Mouse (Mus musculus): ENCODE data around the gene Kcnmb2.

Kcnmb2 gene

DNA sequence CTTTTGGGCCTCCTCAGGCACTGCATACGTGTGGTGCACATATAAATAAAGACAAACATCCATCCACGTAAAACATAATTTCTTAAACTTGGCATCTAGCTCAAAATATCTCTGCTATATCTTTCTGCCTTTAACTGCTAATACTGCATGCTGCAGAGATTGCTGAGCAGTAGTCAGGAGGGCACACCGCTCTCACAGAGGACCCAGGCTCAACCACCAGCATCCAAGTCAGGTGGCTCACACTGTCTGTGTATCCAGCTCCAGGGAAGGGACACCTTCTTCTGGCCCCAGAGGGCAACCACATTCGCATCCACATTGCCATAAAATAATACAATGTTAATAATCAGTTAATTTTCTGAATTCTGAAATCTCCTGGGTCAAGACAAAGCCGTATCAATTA lies 241.9 kb downstream of the Kcnmb2 start:
- no peak for DNase-seq (ENCODE audit: low spot score in 2 of 2)

DNA sequence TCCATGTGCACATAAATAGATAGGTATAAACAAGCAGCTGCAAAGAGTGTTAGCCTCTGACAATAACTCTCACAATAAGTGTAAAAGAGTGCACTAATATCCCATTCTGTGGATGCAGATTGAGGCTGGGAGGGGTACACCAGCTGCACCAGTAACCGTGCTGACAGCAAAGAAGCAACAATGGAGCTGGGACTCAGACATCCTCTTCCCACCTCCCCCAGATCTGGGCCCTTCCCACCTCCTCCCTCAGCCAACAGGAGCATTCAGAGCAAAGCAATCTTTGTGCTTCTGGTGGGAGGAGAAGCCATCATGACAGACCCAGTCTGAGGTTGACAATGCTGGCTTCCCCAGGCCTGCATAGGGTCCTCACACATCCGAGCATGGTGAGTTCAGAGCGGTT lies 242.3 kb downstream of the Kcnmb2 start:
- DNase-seq (ENCODE audit: low spot score in 2 of 2) = no peak

DNA sequence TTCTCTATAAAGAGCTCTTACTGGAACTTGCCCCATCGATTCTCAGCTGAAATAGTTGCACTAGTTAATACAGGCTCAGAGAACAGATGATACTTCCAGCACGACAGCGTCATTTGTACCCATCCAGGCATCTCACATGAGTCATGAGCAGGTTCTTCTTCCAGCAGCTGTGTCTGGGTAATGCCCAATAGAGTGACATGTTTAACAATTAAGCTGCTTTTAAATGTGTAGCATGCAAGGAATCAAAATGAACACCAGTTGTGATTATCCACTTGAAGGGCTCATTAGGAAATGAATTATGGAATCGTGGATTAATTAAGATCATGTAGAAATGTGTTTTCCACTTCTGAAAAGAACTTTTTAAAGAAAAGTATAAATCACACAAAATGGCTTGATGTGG lies 245.4 kb downstream of the Kcnmb2 start:
- no peak for DNase-seq (ENCODE audit: low spot score in 2 of 2)

DNA sequence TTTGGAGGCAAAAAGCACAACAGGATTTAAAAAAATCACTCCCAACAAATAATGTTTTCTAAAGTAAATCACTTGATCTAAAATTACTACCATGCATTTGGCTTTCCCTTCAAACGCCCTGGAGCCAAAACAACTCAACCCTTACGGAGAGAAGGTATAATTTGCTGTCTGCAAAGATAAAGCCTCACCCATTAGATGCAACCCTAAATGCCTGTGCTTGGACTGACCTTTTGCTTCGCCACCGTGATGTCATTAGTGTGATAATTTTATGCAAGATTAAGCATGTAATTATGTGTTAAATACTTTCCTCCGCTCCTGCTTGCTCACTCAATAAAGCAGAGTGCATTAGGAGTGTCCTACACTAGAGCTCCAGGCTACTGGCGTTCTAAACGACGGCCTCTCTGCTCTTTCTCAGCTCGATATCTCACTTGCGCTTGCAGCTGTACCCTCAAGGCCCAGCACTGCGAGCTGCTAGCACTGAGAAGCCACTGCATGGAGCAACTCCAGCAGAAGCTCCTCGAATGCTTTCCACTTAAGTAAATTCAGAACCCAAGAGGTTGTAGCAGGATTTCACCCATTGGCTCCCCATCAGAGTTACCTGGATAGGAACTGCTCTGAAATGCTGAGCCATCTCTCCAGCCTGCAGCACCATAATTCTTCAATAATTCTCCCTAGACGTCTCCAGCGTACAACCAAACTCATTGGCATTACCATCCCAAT lies 247.7 kb downstream of the Kcnmb2 start:
- DNase-seq (ENCODE audit: low spot score in 2 of 2) = no peak

DNA sequence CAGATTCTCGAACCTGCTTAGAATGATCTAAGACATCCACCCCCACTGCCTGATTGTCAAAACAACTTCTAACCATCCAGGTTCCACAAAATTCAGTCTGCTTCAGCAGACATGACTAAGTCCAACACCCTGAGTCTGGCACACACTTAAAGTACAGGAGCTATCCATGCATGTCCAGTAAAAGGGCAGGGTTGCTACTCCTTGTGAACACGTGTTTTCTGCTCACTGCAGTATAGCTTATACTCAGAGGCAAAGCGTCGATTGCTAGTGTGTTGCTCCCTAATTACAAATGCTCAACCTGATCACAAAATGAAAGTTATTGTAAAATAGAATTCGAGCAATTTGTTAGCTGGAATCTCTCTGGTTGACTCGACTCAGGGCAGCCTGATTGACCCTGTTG lies 278.2 kb downstream of the Kcnmb2 start:
- no peak for DNase-seq (ENCODE audit: low spot score in 2 of 2)

DNA sequence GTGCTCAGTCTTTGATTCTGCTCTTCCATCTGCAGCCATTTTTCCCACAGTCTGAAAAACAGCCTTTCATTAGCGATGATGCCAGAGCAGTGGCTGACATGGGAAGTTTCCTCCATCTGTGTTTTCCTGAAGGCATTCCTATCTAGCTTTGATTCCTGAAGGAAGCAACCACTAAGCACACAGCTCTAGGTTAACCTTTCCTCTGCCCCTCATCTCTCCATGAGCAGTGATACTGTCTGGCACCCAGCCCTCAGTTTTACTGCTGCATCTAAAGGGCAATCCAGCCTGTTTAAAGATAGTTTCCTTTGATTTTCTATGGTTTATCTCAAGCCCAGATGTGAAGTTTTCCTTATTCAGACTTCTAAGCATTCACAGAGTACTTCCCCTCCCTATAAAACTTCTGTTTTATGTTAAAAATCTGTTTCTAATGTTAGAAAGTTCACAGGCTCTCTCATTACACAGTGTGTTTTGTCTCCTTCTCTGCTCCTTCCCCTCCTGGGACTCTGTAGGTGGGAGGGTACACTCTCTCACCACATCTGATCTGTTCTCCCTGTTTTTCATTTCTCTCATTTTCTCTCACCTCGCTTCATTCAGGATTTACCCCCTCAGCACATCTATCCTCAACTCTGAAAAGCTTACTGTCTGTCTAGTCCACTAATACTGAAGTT lies 283.7 kb downstream of the Kcnmb2 start:
- DNase-seq (ENCODE audit: low spot score in 2 of 2) = no peak

DNA sequence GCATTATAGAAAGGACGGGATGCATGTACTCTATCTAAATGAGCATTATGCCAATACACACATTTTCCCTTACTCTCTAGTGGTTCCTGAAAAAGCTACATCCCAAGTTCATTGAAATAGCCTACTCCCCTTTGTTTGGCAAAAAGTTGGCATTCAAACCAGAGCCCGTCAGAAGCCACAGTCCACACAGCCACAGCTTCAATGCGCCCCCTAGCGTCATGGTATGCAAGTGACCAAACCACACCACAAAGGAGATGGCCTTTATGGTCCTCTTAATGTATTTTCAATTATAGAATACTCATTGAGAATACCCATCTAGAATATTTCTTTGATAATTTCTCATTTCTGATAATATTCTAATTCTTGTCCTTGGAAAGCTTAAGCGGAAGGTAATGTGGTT lies 286.2 kb downstream of the Kcnmb2 start:
- peak in 1 of 2 experiments; percentile 44 for DNase-seq (ENCODE audit: low spot score in 2 of 2)

DNA sequence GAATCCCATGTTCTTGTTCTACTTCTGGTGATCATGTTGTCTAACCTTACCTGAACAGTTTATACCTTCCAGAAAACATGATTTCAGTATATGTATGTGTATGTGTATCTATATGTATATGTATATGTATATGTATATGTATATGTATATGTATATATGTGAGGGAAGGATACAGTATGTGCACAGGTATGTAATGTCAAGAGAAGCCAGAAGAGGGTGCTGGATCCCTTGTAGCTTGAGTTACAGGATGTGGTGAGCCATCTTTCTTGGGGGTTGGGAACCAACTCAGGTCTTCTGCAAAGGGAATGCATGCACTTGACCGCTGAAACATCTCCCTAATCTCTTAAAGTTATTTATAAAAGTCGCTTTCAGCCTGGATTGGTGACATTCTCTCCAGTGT lies 286.6 kb downstream of the Kcnmb2 start:
- DNase-seq (ENCODE audit: low spot score in 2 of 2) = no peak

DNA sequence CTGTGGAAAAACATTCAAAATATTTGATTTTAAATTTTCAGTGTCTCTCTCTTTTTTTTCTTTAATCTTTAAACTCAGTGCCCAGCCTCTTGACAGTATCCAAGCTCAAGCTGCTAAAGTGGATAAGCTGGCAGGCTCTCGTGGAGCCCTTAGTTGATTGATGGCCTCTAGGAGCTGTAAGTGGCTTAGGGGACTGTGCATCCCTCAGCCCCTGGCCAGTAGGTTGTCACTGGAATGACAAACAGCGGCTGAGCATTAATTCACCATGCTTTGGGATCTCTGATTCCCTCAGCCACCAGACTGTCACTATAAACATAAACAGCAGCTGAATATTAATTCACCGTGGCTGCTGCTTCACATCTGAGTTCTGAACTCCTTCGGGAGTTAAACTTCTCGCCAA lies 287.6 kb downstream of the Kcnmb2 start:
- no peak for DNase-seq (ENCODE audit: low spot score in 2 of 2)

DNA sequence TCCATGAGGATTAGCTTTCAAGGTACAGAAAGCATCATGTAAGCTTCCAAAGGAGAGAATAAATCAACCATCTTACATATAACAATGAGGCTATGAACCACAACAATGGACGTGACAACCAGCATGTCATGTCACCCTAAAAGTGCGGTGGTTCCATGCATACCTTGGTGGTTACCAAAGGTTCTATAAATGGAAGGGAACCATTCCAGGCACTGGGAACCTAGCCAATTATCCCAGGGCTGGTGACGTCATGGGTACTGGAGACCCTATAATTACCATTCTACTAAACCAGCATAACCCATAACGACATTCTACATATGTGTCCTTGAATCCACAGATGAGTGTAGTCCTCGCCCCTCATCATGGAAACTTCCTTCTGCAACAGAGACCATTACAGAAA lies 291.7 kb downstream of the Kcnmb2 start:
- no peak for DNase-seq (ENCODE audit: low spot score in 2 of 2)

DNA sequence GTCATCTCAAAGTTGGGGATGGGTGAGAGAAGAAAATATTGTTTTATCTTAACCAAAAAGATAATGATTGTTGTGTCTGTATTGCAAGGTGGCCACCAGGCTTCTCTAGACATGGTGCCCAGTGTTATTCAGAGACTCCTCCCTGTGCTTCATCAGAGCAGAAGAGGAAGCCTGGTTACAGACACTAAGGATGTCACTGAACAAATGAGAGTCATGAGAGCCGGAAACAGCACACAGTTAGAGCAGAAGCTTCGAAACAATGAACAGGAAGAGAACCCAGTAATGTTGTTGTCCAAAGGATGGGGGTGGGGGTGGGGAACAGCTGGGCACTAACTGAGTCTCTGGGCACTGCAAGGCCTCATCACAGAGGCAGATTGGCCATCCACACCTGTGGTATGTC lies 324.4 kb downstream of the Kcnmb2 start:
- DNase-seq (ENCODE audit: low spot score in 2 of 2) = no peak

DNA sequence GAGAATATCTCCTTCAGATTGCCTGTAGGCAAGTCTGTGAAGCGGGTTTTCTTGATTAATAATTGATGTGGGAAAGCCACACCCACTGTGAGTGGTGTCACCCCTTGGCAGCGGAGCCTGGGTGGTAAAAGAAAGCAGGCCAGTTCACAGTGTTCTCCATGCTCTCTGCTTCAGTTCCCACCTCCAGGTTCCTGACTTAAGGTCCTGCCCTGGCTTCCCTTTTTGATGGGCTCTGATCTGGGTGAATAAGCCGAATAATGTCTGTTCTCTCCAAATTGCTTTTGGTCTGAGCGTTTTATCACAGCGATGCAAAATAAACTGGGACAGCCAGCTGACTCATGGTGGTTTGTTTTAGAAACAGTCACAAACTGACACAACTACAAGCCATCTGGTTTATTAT lies 334.5 kb downstream of the Kcnmb2 start:
- DNase-seq (ENCODE audit: low spot score in 2 of 2) = no peak

All from frontal cortex, postnatal 14 days (tissue).